Mouse (Mus musculus) liver, postnatal 0 days (tissue): Measurements from ENCODE around the gene Thsd4.

Experiments used
- CTCF ChIP-seq: sonication (generic); IDR thresholded peaks from 2 replicates; pipeline ENCODE4 v1.5.1; 2016; ENCODE audit warnings: antibody characterized with exemption, low read depth
- EP300 ChIP-seq: IDR thresholded peaks from 2 replicates; pipeline ENCODE4 v1.6.1; 2016; ENCODE audit warnings: antibody characterized with exemption, low read depth, mild to moderate bottlenecking

DNA sequence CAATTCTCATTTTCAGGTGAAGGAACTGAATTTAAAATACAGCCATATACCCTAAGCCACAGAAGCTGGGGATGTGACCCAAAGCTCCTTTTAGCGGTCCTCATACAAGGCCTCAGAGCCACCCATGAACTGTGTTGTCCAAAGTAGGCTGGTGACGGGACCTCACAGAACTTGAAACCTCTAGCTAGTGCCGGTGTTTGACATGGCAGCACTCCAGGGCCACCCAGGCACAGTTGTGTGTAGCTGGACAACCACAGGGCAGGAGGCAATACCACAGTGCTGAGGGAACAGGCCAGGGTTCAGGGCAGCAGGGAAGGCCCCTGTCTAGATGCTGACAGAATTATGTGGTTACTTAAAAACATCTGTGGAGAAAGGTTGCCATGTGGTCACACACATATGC is 499.5 kb downstream of the Thsd4 start:
- no peak for TF ChIP-seq CTCF
- no peak for TF ChIP-seq EP300
